Mouse (Mus musculus): ENCODE measurements around the gene Cisd3. TPM values are rescaled to one million over a fixed set of nuclear protein-coding genes. Genes with fewer than 3 reads are reported as not detected.

Gene Cisd3
- total RNA-seq, 2 experiments from 2014 or later = 36.7 to 38.9 TPM

GRCm38 (mm10) chr11:97661648-97662133 is 23.9 kb upstream of the Cisd3 start:
- no peak for DNase-seq (ENCODE audit: low spot score in 2 of 2)
- intact Hi-C loops (cut with DNase I) = loop anchor here (2.0 kb wide), 1 partner anchor 37 kb away; no protein-coding TSS in a partner anchor

- DNase-seq (ENCODE audit: low spot score in 2 of 2) = no peak
- intact Hi-C loops (cut with DNase I) = no loop called here
Observed at GRCm38 (mm10) chr11:97662207-97662892, 23.3 kb upstream of the Cisd3 start.

- peak; percentile 65 to 80 for DNase-seq (ENCODE audit: low spot score in 2 of 2)
- intact Hi-C loops (cut with DNase I) = no loop called here
Observed at GRCm38 (mm10) chr11:97662893-97663527, 22.6 kb upstream of the Cisd3 start, which contains the start of gene Mllt6. Gene Mllt6, plus strand, starts transcription at chr11:97663414.

GRCm38 (mm10) chr11:97663528-97664338 is 21.9 kb upstream of the Cisd3 start:
- DNase-seq (ENCODE audit: low spot score in 2 of 2) = no peak
- intact Hi-C loops (cut with DNase I) = no loop called here

- DNase-seq (ENCODE audit: low spot score in 2 of 2) = no peak
- intact Hi-C loops (cut with DNase I) = no loop called here
Observed at GRCm38 (mm10) chr11:97664339-97664665, 21.3 kb upstream of the Cisd3 start.

GRCm38 (mm10) chr11:97664771-97665240 is 20.8 kb upstream of the Cisd3 start:
- DNase-seq (ENCODE audit: low spot score in 2 of 2) = no peak
- intact Hi-C loops (cut with DNase I) = no loop called here

GRCm38 (mm10) chr11:97665431-97665830 is 20.2 kb upstream of the Cisd3 start:
- DNase-seq (ENCODE audit: low spot score in 2 of 2) = no peak
- intact Hi-C loops (cut with DNase I) = no loop called here

- intact Hi-C loops (cut with DNase I) = no loop called here
Observed at GRCm38 (mm10) chr11:97666221-97666620, 19.4 kb upstream of the Cisd3 start.

GRCm38 (mm10) chr11:97666794-97667193 is 18.8 kb upstream of the Cisd3 start:
- intact Hi-C loops (cut with DNase I) = no loop called here
- no peak for DNase-seq (ENCODE audit: low spot score in 2 of 2)

More at GRCm38 (mm10) chr11:97666221-97666620, 19.4 kb upstream of the Cisd3 start:
- no peak for DNase-seq (ENCODE audit: low spot score in 2 of 2)

- intact Hi-C loops (cut with DNase I) = no loop called here
- no peak for DNase-seq (ENCODE audit: low spot score in 2 of 2)
Observed at GRCm38 (mm10) chr11:97668160-97668559, 17.5 kb upstream of the Cisd3 start.

GRCm38 (mm10) chr11:97669268-97669667 is 16.4 kb upstream of the Cisd3 start:
- DNase-seq (ENCODE audit: low spot score in 2 of 2) = no peak
- intact Hi-C loops (cut with DNase I) = no loop called here

- DNase-seq (ENCODE audit: low spot score in 2 of 2) = peak; percentile 60 to 90
Observed at GRCm38 (mm10) chr11:97669829-97670228, 15.8 kb upstream of the Cisd3 start.

GRCm38 (mm10) chr11:97670234-97671176 is 15.1 kb upstream of the Cisd3 start:
- peak in 1 of 2 experiments; percentile 50 for DNase-seq (ENCODE audit: low spot score in 2 of 2)
- intact Hi-C loops (cut with DNase I) = no loop called here

More at GRCm38 (mm10) chr11:97669829-97670228, 15.8 kb upstream of the Cisd3 start:
- intact Hi-C loops (cut with DNase I) = no loop called here

- intact Hi-C loops (cut with DNase I) = no loop called here
- DNase-seq (ENCODE audit: low spot score in 2 of 2) = no peak
Observed at GRCm38 (mm10) chr11:97671177-97671527, 14.5 kb upstream of the Cisd3 start.

- intact Hi-C loops (cut with DNase I) = no loop called here
- no peak for DNase-seq (ENCODE audit: low spot score in 2 of 2)
Observed at GRCm38 (mm10) chr11:97673148-97673547, 12.5 kb upstream of the Cisd3 start.

GRCm38 (mm10) chr11:97676050-97676754 is 9.4 kb upstream of the Cisd3 start:
- intact Hi-C loops (cut with DNase I) = no loop called here

GRCm38 (mm10) chr11:97677381-97677780 is 8.2 kb upstream of the Cisd3 start:
- no peak for DNase-seq (ENCODE audit: low spot score in 2 of 2)
- intact Hi-C loops (cut with DNase I) = no loop called here

More at GRCm38 (mm10) chr11:97676050-97676754, 9.4 kb upstream of the Cisd3 start:
- DNase-seq (ENCODE audit: low spot score in 2 of 2) = no peak

- intact Hi-C loops (cut with DNase I) = no loop called here
- DNase-seq (ENCODE audit: low spot score in 2 of 2) = no peak
Observed at GRCm38 (mm10) chr11:97677842-97678241, 7.8 kb upstream of the Cisd3 start.

Data from left cerebral cortex, postnatal 14 days (tissue).